Mouse (Mus musculus): ENCODE measurements around the gene Usp3.
A peak's percentile ranks its signal among the peaks of the same experiment; 100 is the strongest.

Gene Usp3

DNA sequence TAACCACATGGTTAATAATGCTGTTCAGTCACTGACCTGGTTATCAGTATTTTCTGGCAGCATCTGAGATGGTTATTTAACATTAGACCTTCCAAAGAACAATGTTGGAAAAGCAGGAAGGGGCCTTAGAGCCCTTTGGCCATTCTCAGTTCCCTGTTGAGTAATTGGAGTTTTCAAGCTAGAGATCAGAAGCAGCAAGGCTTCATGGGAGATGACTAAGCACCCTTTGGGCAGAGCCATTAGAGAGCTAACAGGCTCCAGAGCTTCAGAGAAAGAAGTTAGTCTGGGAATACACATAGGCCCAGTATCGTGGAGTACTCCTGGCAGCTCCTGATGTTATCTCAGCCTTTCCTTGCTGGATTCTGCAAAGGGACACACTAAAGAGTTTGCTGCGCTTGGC is 8.1 kb upstream of the Usp3 start:
- no peak for DNase-seq

DNA sequence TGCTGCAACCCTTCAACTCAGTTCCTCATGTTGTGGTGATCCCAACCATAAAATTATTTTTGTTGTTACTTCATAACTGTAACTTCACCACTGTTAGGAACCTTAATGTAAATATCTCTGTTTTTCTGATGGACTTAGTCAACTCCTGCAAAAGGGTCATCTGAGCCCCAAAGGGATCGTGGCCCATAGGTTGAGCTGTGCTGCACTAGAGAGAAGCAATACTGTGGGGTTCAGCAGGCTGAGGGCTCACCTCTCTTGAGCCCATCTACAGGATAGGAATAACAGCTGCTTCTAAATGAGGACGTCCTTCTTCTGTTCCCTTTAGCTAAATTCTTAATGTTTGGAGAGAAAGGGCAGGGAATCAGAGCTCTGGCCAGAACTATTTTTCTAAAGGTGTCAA is 7.6 kb upstream of the Usp3 start:
- DNase-seq, result no peak

DNA sequence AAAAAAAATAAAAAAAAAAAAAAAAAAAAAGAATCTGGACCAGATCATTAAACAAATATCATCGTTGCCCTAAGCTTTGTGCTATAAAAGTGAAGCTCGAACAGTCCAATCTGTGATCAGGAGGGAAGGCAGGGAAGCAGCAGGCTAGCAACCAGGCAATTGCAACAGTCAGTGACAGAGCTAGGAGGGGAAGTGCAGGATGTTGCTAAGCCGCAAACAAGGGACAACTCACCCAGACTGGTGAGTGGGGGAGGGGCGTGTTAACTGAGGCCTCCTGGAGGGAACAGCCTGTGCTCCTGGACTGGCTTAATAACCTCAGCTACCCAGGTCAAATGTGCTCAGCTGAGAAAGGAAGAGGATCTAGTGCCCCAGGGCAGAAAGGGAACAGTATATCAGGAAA is 6.6 kb upstream of the Usp3 start:
- DNase-seq, result no peak

DNA sequence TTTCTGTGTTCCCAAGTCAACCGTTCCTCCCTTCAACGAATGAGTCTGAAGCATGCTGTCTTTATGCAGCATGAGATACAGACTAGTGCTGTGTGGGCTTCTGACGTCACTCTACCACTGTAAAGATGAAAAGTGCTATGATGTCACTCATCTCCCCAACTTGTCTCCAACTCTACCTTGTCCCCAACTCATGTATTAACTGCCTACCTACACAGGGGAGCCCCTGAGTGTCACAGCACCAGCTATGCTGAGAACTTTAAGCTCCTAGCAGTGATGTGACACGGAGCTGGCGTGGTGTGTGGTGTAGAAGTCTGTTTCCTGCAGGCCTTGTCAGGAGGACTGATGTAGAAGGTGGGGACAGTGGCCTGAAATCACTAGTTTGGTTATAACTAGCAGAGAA is 5.7 kb upstream of the Usp3 start:
- no peak for DNase-seq

GRCm38 (mm10) chr9:66597480-66598215 is 4.7 kb upstream of the Usp3 start:
- no peak for DNase-seq

DNA sequence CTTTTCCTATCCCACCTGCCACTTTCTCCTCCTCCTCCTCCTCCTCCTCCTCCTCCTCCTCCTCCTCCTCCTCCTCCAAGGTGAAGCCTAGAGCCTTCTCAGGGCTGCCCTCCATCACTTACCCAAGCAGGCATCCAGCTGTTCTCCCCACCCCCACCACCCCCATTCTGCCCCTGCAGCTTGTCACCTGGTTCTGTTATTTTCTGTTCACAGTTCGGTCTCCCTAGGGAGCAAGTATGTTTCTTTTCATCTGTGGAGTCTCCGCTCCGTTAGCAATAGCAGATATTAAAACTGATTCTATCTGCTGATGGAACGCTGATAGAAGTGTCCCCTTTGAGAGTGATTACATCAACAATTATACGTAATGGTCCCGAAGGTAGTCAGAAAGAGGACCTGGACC is 4.1 kb upstream of the Usp3 start:
- no peak for DNase-seq

GRCm38 (mm10) chr9:66595722-66596675 is 3.1 kb upstream of the Usp3 start:
- DNase-seq, result no peak

GRCm38 (mm10) chr9:66594061-66594460 is 1.1 kb upstream of the Usp3 start:
- no peak for DNase-seq

GRCm38 (mm10) chr9:66593613-66593969 is 649 bp upstream of the Usp3 start:
- peak; percentile 27 for DNase-seq

GRCm38 (mm10) chr9:66591851-66592645 is 894 bp downstream of the Usp3 start:
- DNase-seq, result peak; percentile 34

- DNase-seq, result no peak
Measured at GRCm38 (mm10) chr9:66590051-66590450, 2.9 kb downstream of the Usp3 start.

GRCm38 (mm10) chr9:66587016-66587415 is 5.9 kb downstream of the Usp3 start:
- no peak for DNase-seq

GRCm38 (mm10) chr9:66586533-66586932 is 6.4 kb downstream of the Usp3 start:
- no peak for DNase-seq

GRCm38 (mm10) chr9:66585191-66585590 is 7.8 kb downstream of the Usp3 start:
- DNase-seq, result no peak

- DNase-seq, result no peak
Measured at GRCm38 (mm10) chr9:66584176-66584575, 8.8 kb downstream of the Usp3 start.

GRCm38 (mm10) chr9:66583244-66583643 is 9.7 kb downstream of the Usp3 start:
- no peak for DNase-seq

DNA sequence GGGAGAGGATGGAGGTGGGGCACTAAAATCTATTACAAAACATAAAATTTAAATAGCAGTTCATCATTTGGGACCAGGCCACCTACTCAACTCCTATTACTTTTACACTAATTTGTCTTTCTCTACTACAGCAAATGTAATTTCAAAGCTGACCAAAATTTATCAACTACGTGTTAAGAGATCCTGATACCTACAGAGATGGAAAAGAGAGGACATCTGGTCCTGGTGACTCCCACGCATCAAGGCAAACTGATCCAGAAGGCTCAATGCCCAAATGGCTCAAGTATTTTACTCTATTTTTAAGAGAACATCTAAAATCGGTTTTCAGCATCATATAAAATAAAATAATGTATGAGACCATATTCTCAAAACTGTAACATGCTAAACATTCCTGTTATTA is 11.2 kb downstream of the Usp3 start:
- no peak for DNase-seq

DNA sequence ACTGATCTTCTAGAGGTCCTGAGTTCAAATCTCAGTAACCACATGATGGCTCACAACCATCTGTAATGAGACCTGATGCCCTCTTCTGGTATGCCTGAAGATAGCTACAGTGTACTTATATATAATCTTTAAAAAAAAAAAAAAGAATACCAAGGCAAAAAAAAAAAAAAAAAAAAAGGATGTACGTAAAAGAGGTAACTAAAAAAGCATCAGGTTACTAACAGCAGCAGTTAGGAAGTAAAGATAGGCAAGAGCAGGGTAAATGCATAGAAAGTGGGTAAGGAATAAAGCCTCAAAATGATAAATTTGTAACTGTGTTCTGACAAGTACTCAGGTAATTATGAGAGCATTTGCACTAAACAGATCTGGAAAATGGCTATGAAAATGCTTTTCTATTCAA is 12.2 kb downstream of the Usp3 start:
- DNase-seq, result no peak

DNA sequence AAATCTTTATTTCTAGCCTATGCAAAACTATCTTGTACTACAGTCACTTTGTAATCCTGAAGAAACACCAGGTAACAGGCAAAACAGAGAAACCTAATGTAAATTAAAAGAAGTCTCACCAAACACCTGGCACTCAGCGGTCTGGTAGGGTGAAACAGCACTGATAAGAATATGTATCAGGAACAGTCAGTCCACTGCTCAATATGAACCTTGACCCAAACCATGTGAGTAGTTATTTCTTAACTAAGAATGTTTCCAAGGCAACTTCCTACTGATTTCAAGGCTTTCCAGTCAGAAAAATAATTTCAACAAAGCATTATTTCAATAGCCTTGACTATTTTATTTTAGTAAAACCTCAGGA is 17.1 kb downstream of the Usp3 start:
- DNase-seq, result no peak

- no peak for DNase-seq
Measured at GRCm38 (mm10) chr9:66575041-66575877, 17.7 kb downstream of the Usp3 start.

DNA sequence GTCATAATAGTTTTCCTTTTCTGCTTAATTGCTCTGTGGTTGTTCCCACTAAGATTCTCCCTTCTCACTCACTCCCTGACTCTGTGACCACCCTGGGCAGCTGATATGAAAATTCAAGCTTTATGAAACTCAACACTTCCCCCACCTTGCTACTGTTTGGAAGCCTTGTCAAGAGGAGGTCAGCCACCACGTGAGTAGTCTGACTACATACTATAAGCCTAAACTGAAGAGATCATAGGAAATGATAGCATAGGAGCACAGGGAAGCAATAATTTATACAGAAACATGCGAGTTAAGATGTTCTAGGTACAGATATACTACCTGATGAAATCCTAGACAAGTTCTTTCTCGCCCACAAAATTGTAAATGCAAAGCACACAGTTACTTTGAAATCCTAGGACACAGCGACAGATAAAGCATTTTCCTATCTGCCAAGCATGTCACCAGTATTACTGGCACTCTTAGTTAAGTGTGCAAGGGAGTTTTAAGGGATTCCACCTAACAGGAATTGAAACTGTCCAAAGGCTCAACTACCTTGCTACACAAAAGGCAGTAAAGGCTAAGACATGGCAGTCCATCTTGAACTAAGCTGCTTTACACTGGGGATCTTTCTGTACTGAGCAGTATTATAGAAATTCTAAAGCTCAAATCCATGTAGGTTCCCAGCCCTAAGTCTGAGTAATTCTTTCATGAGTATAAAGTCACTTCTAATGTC is 20.8 kb downstream of the Usp3 start:
- no peak for DNase-seq

GRCm38 (mm10) chr9:66562215-66562614 is 30.7 kb downstream of the Usp3 start:
- no peak for DNase-seq
